Mouse (Mus musculus) hindbrain, postnatal 0 days (tissue): ENCODE data around the gene Fam199x. TPM values are rescaled to one million over a fixed set of nuclear protein-coding genes. Genes with fewer than 3 reads are reported as not detected.

Experiments used
- ATAC-seq: fragments of 200-750 bp; cut with Nextera tagmentation; 2 replicates; pipeline ENCODE4 v1.8.0; 2017; ENCODE audit warnings: mild to moderate bottlenecking, moderate TSS enrichment, moderate library complexity
- DNase-seq: peaks from one replicate; pipeline ENCODE4 v3.0.0-alpha.2; 2015; ENCODE audit warnings: low spot score
- H3K27ac ChIP-seq: fragments of 300-500 bp; sonication (generic); 2 replicates; pipeline ENCODE4 v1.5.1; 2014; ENCODE audit warnings: mild to moderate bottlenecking
- H3K27me3 ChIP-seq: fragments of 300-500 bp; sonication (generic); 2 replicates; pipeline ENCODE4 v1.6.1; 2014; ENCODE audit warnings: low read length, mixed read lengths; ENCODE audit not compliant: insufficient read depth
- H3K36me3 ChIP-seq: fragments of 300-500 bp; sonication (generic); 2 replicates; pipeline ENCODE4 v1.6.1; 2014; ENCODE audit warnings: low read length, mixed read lengths; ENCODE audit not compliant: insufficient read depth
- H3K4me1 ChIP-seq: fragments of 300-500 bp; sonication (generic); 2 replicates; pipeline ENCODE4 v1.6.1; 2014; ENCODE audit warnings: antibody characterized with exemption, low read length, mixed read lengths; ENCODE audit not compliant: insufficient read depth
- H3K4me2 ChIP-seq: fragments of 300-500 bp; sonication (generic); 2 replicates; pipeline ENCODE4 v1.6.1; 2014; ENCODE audit warnings: low read depth, mild to moderate bottlenecking, low read length, moderate library complexity, mixed read lengths
- H3K4me3 ChIP-seq: fragments of 300-500 bp; sonication (generic); 2 replicates; pipeline ENCODE4 v1.5.1; 2014; ENCODE audit warnings: low read length
- H3K9ac ChIP-seq: fragments of 300-500 bp; sonication (generic); replicated peaks from 2 replicates; pipeline ENCODE4 v1.6.1; 2014; ENCODE audit warnings: mild to moderate bottlenecking, low read length, moderate library complexity, mixed read lengths
- H3K9me3 ChIP-seq: fragments of 300-500 bp; sonication (generic); 2 replicates; pipeline ENCODE4 v1.6.1; 2016; ENCODE audit warnings: low read length, mixed read lengths
- CTCF ChIP-seq: IDR thresholded peaks from 2 replicates; pipeline ENCODE4 v1.5.1; 2016; ENCODE audit warnings: antibody characterized with exemption, control low read depth, low read depth
- WGBS: fragments of 180-500 bp; shearing (Covaris S2); extraction: QIAGEN DNeasy Blood & Tissue Kit; methylation state at CpG from one replicate; pipeline ENCODE4 v1.1.7; 2014; 5-methylcytosine and 5-hydroxymethylcytosine counted together
- polyA plus RNA-seq: library from polyadenylated mRNA; unstranded; fragments of >200 nt; fragmentation: Nextera tagmentation; extraction: Ambion mirVana; gene quantifications from 2 replicates; pipeline ENCODE4 v1.2.1, GENCODE M21; 2015
- total RNA-seq: library from RNA; depleted of rRNA; stranded (reverse); fragments of >200 nt; gene quantifications from 2 replicates; pipeline ENCODE4 v1.2.3, GENCODE M21; 2014; rRNA removed

The Fam199x gene
- total RNA-seq = 9.8 and 10.9 TPM in 2 replicates
- polyA plus RNA-seq = 6.4 and 6.8 TPM in 2 replicates

GRCm38 (mm10) chrX:137049425-137050225, at the start of gene Fam199x:
TSS of gene Fam199x (plus strand) at chrX:137049594.
- H3K4me3 ChIP-seq = peak within 1 kb of the TSS; percentile 65
- H3K4me1 ChIP-seq = no peaks in the 10 kb centered on the region
- ATAC-seq (peak; percentile 96), DNase-seq (peak; percentile 86)
- WGBS = 23% methylated on average over 48 of the region's 62 CpGs
- H3K36me3 ChIP-seq = no peaks in the 10 kb centered on the region
- peak within 1 kb of the TSS; percentile 62; the same call in 1 of the 2 replicates for H3K27ac ChIP-seq
- no peaks in the 10 kb centered on the region for H3K27me3 ChIP-seq
- H3K9ac ChIP-seq = peak within 1 kb of the TSS; percentile 69
- H3K9me3 ChIP-seq = no peaks in the 10 kb centered on the region
- peak; percentile 57 for TF ChIP-seq CTCF
- peak within 1 kb of the TSS; percentile 64 for H3K4me2 ChIP-seq

GRCm38 (mm10) chrX:137015099-137015709, 34.2 kb upstream of the Fam199x start:
- H3K27me3 ChIP-seq = no peaks in the 10 kb centered on the region
- no peak overlapping the region for H3K27ac ChIP-seq
- H3K9ac ChIP-seq = no peak overlapping the region
- no peak overlapping the region for H3K4me3 ChIP-seq
- 43% methylated on average over 6 of the region's 6 CpGs for WGBS
- no peak overlapping the region for H3K4me2 ChIP-seq
- no peaks in the 10 kb centered on the region for H3K4me1 ChIP-seq
- TF ChIP-seq CTCF = peak; percentile 74
- no peaks in the 10 kb centered on the region for H3K36me3 ChIP-seq
- ATAC-seq = peak; percentile 71; the same call in 1 of the 2 replicates
- DNase-seq = peak; percentile 85
- no peaks in the 10 kb centered on the region for H3K9me3 ChIP-seq

- 89% methylated on average over 1 of the region's 1 CpGs for WGBS
- ATAC-seq = no peak
- Histone ChIP-seq H3K9ac (no peak overlapping the region), H3K36me3 (no peaks in the 10 kb centered on the region), H3K4me2 (no peak overlapping the region), H3K4me1 (no peaks in the 10 kb centered on the region), H3K27me3 (no peaks in the 10 kb centered on the region), H3K27ac (no peak overlapping the region), H3K4me3 (no peak overlapping the region), H3K9me3 (no peaks in the 10 kb centered on the region)
- no peak for DNase-seq
- TF ChIP-seq CTCF = no peak
These were observed 31.7 kb upstream of the Fam199x start for GRCm38 (mm10) chrX:137017668-137018067.

GRCm38 (mm10) chrX:137019310-137019709, 30.1 kb upstream of the Fam199x start:
- 39% methylated on average over 1 of the region's 1 CpGs for WGBS
- Histone ChIP-seq H3K9me3 (no peaks in the 10 kb centered on the region), H3K27me3 (no peaks in the 10 kb centered on the region), H3K9ac (no peak overlapping the region), H3K4me2 (no peak overlapping the region), H3K4me3 (no peak overlapping the region), H3K36me3 (no peaks in the 10 kb centered on the region), H3K27ac (no peak overlapping the region), H3K4me1 (no peaks in the 10 kb centered on the region)
- DNase-seq = peak; percentile 84
- peak; percentile 79 for ATAC-seq
- peak; percentile 76 for TF ChIP-seq CTCF

GRCm38 (mm10) chrX:137030916-137031315, 18.5 kb upstream of the Fam199x start:
- no peak overlapping the region for H3K4me3 ChIP-seq
- H3K27me3 ChIP-seq = no peaks in the 10 kb centered on the region
- ATAC-seq = no peak
- H3K4me2 ChIP-seq = no peak overlapping the region
- no peak overlapping the region for H3K27ac ChIP-seq
- no peaks in the 10 kb centered on the region for H3K4me1 ChIP-seq
- no peak for TF ChIP-seq CTCF
- 94% methylated on average over 8 of the region's 8 CpGs for WGBS
- no peak overlapping the region for H3K9ac ChIP-seq
- no peaks in the 10 kb centered on the region for H3K9me3 ChIP-seq
- DNase-seq = no peak
- H3K36me3 ChIP-seq = no peaks in the 10 kb centered on the region

GRCm38 (mm10) chrX:137031726-137032125, 17.7 kb upstream of the Fam199x start:
- Histone ChIP-seq H3K9me3 (no peaks in the 10 kb centered on the region), H3K9ac (no peak overlapping the region), H3K27ac (no peak overlapping the region), H3K27me3 (no peaks in the 10 kb centered on the region), H3K4me2 (no peak overlapping the region), H3K4me3 (no peak overlapping the region), H3K36me3 (no peaks in the 10 kb centered on the region), H3K4me1 (no peaks in the 10 kb centered on the region)
- DNase-seq = no peak
- WGBS = 81% methylated on average over 5 of the region's 5 CpGs
- TF ChIP-seq CTCF = no peak
- no peak for ATAC-seq
